Mouse (Mus musculus): ENCODE measurements around the gene Bbs9. TPM values are rescaled to one million over a fixed set of nuclear protein-coding genes. Genes with fewer than 3 reads are reported as not detected.

Gene Bbs9
- polyA plus RNA-seq, 1 experiment from 2014 or later: 11.9 TPM

Other genes with a start within 250 kb of the Bbs9 start
- gene Zfp599, start 215.8 kb upstream of the Bbs9 start, polyA plus RNA-seq (2016; fragmentation: Nextera tagmentation; extraction: Ambion mirVana): 8.3 and 9.3 TPM in 2 replicates
- 26.3 and 29.7 TPM in 2 replicates for gene Zfp810, start 168.1 kb upstream of the Bbs9 start, polyA plus RNA-seq (2016; fragmentation: Nextera tagmentation; extraction: Ambion mirVana)
- 41.6 TPM in 2 replicates for gene Anln, start 86.5 kb upstream of the Bbs9 start, polyA plus RNA-seq (2016; fragmentation: Nextera tagmentation; extraction: Ambion mirVana)
- gene 9530077C05Rik, start 64.2 kb upstream of the Bbs9 start, polyA plus RNA-seq (2016; fragmentation: Nextera tagmentation; extraction: Ambion mirVana): 6.2 and 6.8 TPM in 2 replicates
- not detected in 2 replicates for gene Gm17545, start 21.4 kb upstream of the Bbs9 start, polyA plus RNA-seq (2016; fragmentation: Nextera tagmentation; extraction: Ambion mirVana)
- gene Rp9, start 6.0 kb upstream of the Bbs9 start, polyA plus RNA-seq (2016; fragmentation: Nextera tagmentation; extraction: Ambion mirVana): 46.9 and 51.0 TPM in 2 replicates